Mouse (Mus musculus) heart, adult 2 months (tissue): ENCODE results near the gene Fgfr3. TPM values are rescaled to one million over a fixed set of nuclear protein-coding genes. Genes with fewer than 3 reads are reported as not detected.
A peak's percentile ranks its signal among the peaks of the same experiment; 100 is the strongest.

ENCODE experiments used
- DNase-seq, 2 experiments: peaks; one replicate each; pipeline ENCODE4 v3.0.0; 2021
- H3K27ac ChIP-seq: fragments of 200-600 bp; 2 replicates; pipeline ENCODE4 v1.8.1; 2022
- H3K27me3 ChIP-seq: fragments of 200-500 bp; 2 replicates; pipeline ENCODE4 v1.6.1; 2012; ENCODE audit warnings: mild to moderate bottlenecking, low read length, inconsistent platforms, mixed read lengths; ENCODE audit not compliant: control insufficient read depth, insufficient read depth
- H3K36me3 ChIP-seq: fragments of 200-500 bp; 2 replicates; pipeline ENCODE4 v1.6.1; 2012; ENCODE audit warnings: low read length, inconsistent platforms; ENCODE audit not compliant: control insufficient read depth, insufficient read depth
- H3K4me1 ChIP-seq: fragments of 200-500 bp; 2 replicates; pipeline ENCODE4 v1.6.1; 2011; ENCODE audit warnings: low read length; ENCODE audit not compliant: control insufficient read depth, insufficient read depth
- H3K4me3 ChIP-seq: fragments of 200-600 bp; 2 replicates; pipeline ENCODE4 v1.8.1; 2022
- H3K79me2 ChIP-seq: fragments of 200-500 bp; replicated peaks from 2 replicates; pipeline ENCODE4 v1.6.1; 2012; ENCODE audit warnings: mild to moderate bottlenecking, inconsistent platforms, low read length, moderate library complexity, mixed read lengths; ENCODE audit not compliant: control insufficient read depth, insufficient read depth
- H3K9ac ChIP-seq: fragments of 200-500 bp; 2 replicates; pipeline ENCODE4 v1.6.1; 2012; ENCODE audit warnings: low read depth, mild to moderate bottlenecking, control low read depth, inconsistent platforms, low read length, mixed read lengths
- CTCF ChIP-seq: fragments of 200-600 bp; IDR thresholded peaks from 2 replicates; pipeline ENCODE4 v1.8.1; 2022; ENCODE audit warnings: antibody characterized with exemption, mild to moderate bottlenecking, moderate library complexity
- EP300 ChIP-seq: fragments of 200-500 bp; IDR thresholded peaks from 2 replicates; pipeline ENCODE4 v1.6.1; 2011; ENCODE audit warnings: low read depth, low read length, control low read depth; ENCODE audit not compliant: insufficient read depth
- POLR2A ChIP-seq: fragments of 200-500 bp; IDR thresholded peaks from 2 replicates; pipeline ENCODE4 v1.6.1; 2011; ENCODE audit warnings: mild to moderate bottlenecking, low read depth, low read length, control low read depth; ENCODE audit not compliant: insufficient read depth
- WGBS: fragments of 180-500 bp; shearing (Covaris S2); methylation state at CpG from one replicate; pipeline ENCODE4 v1.1.7; 2018; 5-methylcytosine and 5-hydroxymethylcytosine counted together
- intact Hi-C: fragments of 180-260 bp; cut with DNase I; formaldehyde crosslinking; loops from one replicate; pipeline ENCODE4 v1.15.1; 2025
- polyA plus RNA-seq: library from polyadenylated mRNA; depleted of rRNA; stranded (reverse); fragments of >200 nt; gene quantifications from 2 replicates; pipeline ENCODE4 v1.2.3, GENCODE M21; 2012
- total RNA-seq, 2 experiments: library from RNA; stranded (reverse); gene quantifications; 2 replicates each; pipeline ENCODE4 v1.2.3; 2021

Gene Fgfr3
- total and polyA plus RNA-seq, 3 experiments: 8.6 to 15.4 (median 10.1) TPM

- intact Hi-C loops: no loop called here
Observed at GRCm38 (mm10) chr5:33722266-33723018, 968 bp downstream of the Fgfr3 start.

GRCm38 (mm10) chr5:33723019-33723640, 1.7 kb downstream of the Fgfr3 start:
- WGBS: 4% methylated on average over 61 of the region's 61 CpGs
- DNase-seq: peak; percentile 36 to 48
- H3K27me3 ChIP-seq: peaks cover 10% of the 10 kb centered on the region
- intact Hi-C loops: no loop called here
- no peak overlapping the region for H3K27ac ChIP-seq
- peak overlapping the region; percentile 43 for H3K9ac ChIP-seq
- TF ChIP-seq EP300: no peak
- no peak for TF ChIP-seq POLR2A
- no peak; the same call in none of the 2 replicates for TF ChIP-seq CTCF
- H3K4me3 ChIP-seq: peak overlapping the region; percentile 92
- peaks cover 1% of the 10 kb centered on the region; the same call in 1 of the 2 replicates for H3K4me1 ChIP-seq
- no peaks in the 10 kb centered on the region for H3K36me3 ChIP-seq
- no peaks in the 10 kb centered on the region for H3K79me2 ChIP-seq

More at GRCm38 (mm10) chr5:33722266-33723018, 968 bp downstream of the Fgfr3 start:
- no peaks in the 10 kb centered on the region for H3K79me2 ChIP-seq
- under 1% methylated on average over 51 of the region's 53 CpGs for WGBS
- DNase-seq: no peak
- no peaks in the 10 kb centered on the region for H3K36me3 ChIP-seq
- peak overlapping the region; percentile 81 for H3K9ac ChIP-seq
- H3K4me3 ChIP-seq: peak overlapping the region; percentile 92
- TF ChIP-seq EP300: no peak
- TF ChIP-seq CTCF: peak; percentile 40; the same call in 1 of the 2 replicates
- peaks cover 10% of the 10 kb centered on the region for H3K27me3 ChIP-seq
- H3K27ac ChIP-seq: peak overlapping the region; percentile 67
- H3K4me1 ChIP-seq: peaks cover 1% of the 10 kb centered on the region; the same call in 1 of the 2 replicates

- TF ChIP-seq EP300: no peak
- no peak for TF ChIP-seq CTCF
- TF ChIP-seq POLR2A: no peak
- Histone ChIP-seq H3K4me1 (peaks cover 1% of the 10 kb centered on the region; the same call in 1 of the 2 replicates), H3K27me3 (peaks cover 10% of the 10 kb centered on the region), H3K27ac (no peak overlapping the region), H3K4me3 (peak overlapping the region; percentile 92), H3K79me2 (no peaks in the 10 kb centered on the region), H3K9ac (peak overlapping the region; percentile 43; the same call in 1 of the 2 replicates), H3K36me3 (no peaks in the 10 kb centered on the region)
- intact Hi-C loops: no loop called here
- 46% methylated on average over 36 of the region's 36 CpGs for WGBS
- DNase-seq: no peak
Observed at GRCm38 (mm10) chr5:33723641-33724465, 2.4 kb downstream of the Fgfr3 start.

- Histone ChIP-seq H3K4me3 (no peak overlapping the region), H3K27me3 (peaks cover 10% of the 10 kb centered on the region), H3K9ac (no peak overlapping the region), H3K79me2 (no peaks in the 10 kb centered on the region), H3K4me1 (no peaks in the 10 kb centered on the region), H3K36me3 (no peaks in the 10 kb centered on the region), H3K27ac (no peak overlapping the region)
- DNase-seq: no peak
- 87% methylated on average over 7 of the region's 7 CpGs for WGBS
- TF ChIP-seq POLR2A (no peak), EP300 (no peak), CTCF (no peak)
- intact Hi-C loops: no loop called here
Observed at GRCm38 (mm10) chr5:33726081-33726647, 4.7 kb downstream of the Fgfr3 start.

- Histone ChIP-seq H3K36me3 (no peaks in the 10 kb centered on the region), H3K9ac (no peak overlapping the region), H3K4me3 (no peak overlapping the region), H3K4me1 (no peaks in the 10 kb centered on the region), H3K27ac (no peak overlapping the region), H3K79me2 (no peaks in the 10 kb centered on the region), H3K27me3 (peaks cover 10% of the 10 kb centered on the region)
- 81% methylated on average over 1 of the region's 1 CpGs for WGBS
- TF ChIP-seq POLR2A: no peak
- TF ChIP-seq EP300: no peak
- no peak for TF ChIP-seq CTCF
- intact Hi-C loops: no loop called here
- DNase-seq: no peak
Observed at GRCm38 (mm10) chr5:33726891-33727290, 5.4 kb downstream of the Fgfr3 start.
